Mouse (Mus musculus) limb, embryonic 11.5 days (tissue): ENCODE results near the gene Zfp13. TPM values are rescaled to one million over a fixed set of nuclear protein-coding genes. Genes with fewer than 3 reads are reported as not detected.

Experiments
- ATAC-seq: fragments of 200-750 bp; cut with Nextera tagmentation; 2 replicates; pipeline ENCODE4 v1.8.0; 2017; ENCODE audit warnings: low read depth; ENCODE audit not compliant: insufficient number of reproducible peaks, low FRiP score, low TSS enrichment
- DNase-seq: peaks from one replicate; pipeline ENCODE4 v3.0.0-alpha.2; 2015; ENCODE audit warnings: low spot score
- H3K27ac ChIP-seq: fragments of 300-500 bp; sonication (generic); replicated peaks from 2 replicates; pipeline ENCODE4 v1.5.1; 2014; ENCODE audit warnings: low read depth, mild to moderate bottlenecking, low read length
- H3K27me3 ChIP-seq: fragments of 300-500 bp; sonication (generic); 2 replicates; pipeline ENCODE4 v1.6.1; 2014; ENCODE audit warnings: mild to moderate bottlenecking, low read length, mixed read lengths; ENCODE audit not compliant: control insufficient read depth, insufficient read depth
- H3K36me3 ChIP-seq: fragments of 300-500 bp; sonication (generic); 2 replicates; pipeline ENCODE4 v1.6.1; 2014; ENCODE audit warnings: mild to moderate bottlenecking, low read length, moderate library complexity, mixed read lengths; ENCODE audit not compliant: control insufficient read depth, insufficient read depth
- H3K4me1 ChIP-seq: fragments of 300-500 bp; sonication (generic); 2 replicates; pipeline ENCODE4 v1.6.1; 2014; ENCODE audit warnings: low read length, mixed read lengths; ENCODE audit not compliant: control insufficient read depth, insufficient read depth
- H3K4me2 ChIP-seq: fragments of 300-500 bp; sonication (generic); 2 replicates; pipeline ENCODE4 v1.6.1; 2014; ENCODE audit warnings: low read depth, mild to moderate bottlenecking, moderate library complexity; ENCODE audit not compliant: severe bottlenecking
- H3K4me3 ChIP-seq: fragments of 300-500 bp; sonication (generic); 2 replicates; pipeline ENCODE4 v1.5.1; 2014; ENCODE audit warnings: low read depth, low read length
- H3K9ac ChIP-seq: fragments of 300-500 bp; sonication (generic); 2 replicates; pipeline ENCODE4 v1.6.1; 2014; ENCODE audit warnings: mild to moderate bottlenecking, low read length
- H3K9me3 ChIP-seq: fragments of 300-500 bp; sonication (generic); 2 replicates; pipeline ENCODE4 v1.6.1; 2016; ENCODE audit warnings: low read length; ENCODE audit not compliant: control insufficient read depth
- WGBS: fragments of 180-500 bp; shearing (Covaris S2); extraction: QIAGEN DNeasy Blood & Tissue Kit; methylation state at CpG from one replicate; pipeline ENCODE4 v1.1.7; 2014; 5-methylcytosine and 5-hydroxymethylcytosine counted together
- polyA plus RNA-seq: library from polyadenylated mRNA; unstranded; fragments of >200 nt; fragmentation: Nextera tagmentation; extraction: Ambion mirVana; gene quantifications from 2 replicates; pipeline ENCODE4 v1.2.1, GENCODE M21; 2014

Gene Zfp13
- polyA plus RNA-seq, 1 experiment from 2014 or later, result 20.5 TPM

- Histone ChIP-seq H3K4me2 (no peak overlapping the region), H3K27me3 (no peaks in the 10 kb centered on the region), H3K9me3 (no peaks in the 10 kb centered on the region), H3K36me3 (no peaks in the 10 kb centered on the region), H3K4me3 (no peak overlapping the region), H3K4me1 (peaks cover 6% of the 10 kb centered on the region; the same call in 1 of the 2 replicates), H3K27ac (no peak overlapping the region), H3K9ac (no peak overlapping the region)
- no peak for ATAC-seq
- WGBS, result 89% methylated on average over 1 of the region's 1 CpGs
- no peak for DNase-seq
These were observed 54.5 kb downstream of the Zfp13 start for GRCm38 (mm10) chr17:23544766-23545165.

- H3K36me3 ChIP-seq, result no peaks in the 10 kb centered on the region
These were observed 55.3 kb downstream of the Zfp13 start for GRCm38 (mm10) chr17:23543983-23544382.

GRCm38 (mm10) chr17:23543325-23543724, 56.0 kb downstream of the Zfp13 start:
- peaks cover 6% of the 10 kb centered on the region; the same call in 1 of the 2 replicates for H3K4me1 ChIP-seq
- no peak for ATAC-seq
- no peaks in the 10 kb centered on the region for H3K9me3 ChIP-seq
- H3K27ac ChIP-seq, result no peak overlapping the region
- no peak overlapping the region for H3K9ac ChIP-seq
- DNase-seq, result no peak
- no peak overlapping the region for H3K4me2 ChIP-seq
- peaks cover 4% of the 10 kb centered on the region for H3K27me3 ChIP-seq
- no peak overlapping the region for H3K4me3 ChIP-seq
- no peaks in the 10 kb centered on the region for H3K36me3 ChIP-seq
- WGBS, result 18% methylated on average over 5 of the region's 5 CpGs

More at GRCm38 (mm10) chr17:23543983-23544382, 55.3 kb downstream of the Zfp13 start:
- DNase-seq (no peak), ATAC-seq (no peak)
- Histone ChIP-seq H3K9me3 (no peaks in the 10 kb centered on the region), H3K9ac (no peak overlapping the region), H3K4me2 (no peak overlapping the region), H3K4me1 (peaks cover 6% of the 10 kb centered on the region; the same call in 1 of the 2 replicates), H3K4me3 (no peak overlapping the region), H3K27ac (no peak overlapping the region), H3K27me3 (no peaks in the 10 kb centered on the region; the same call in none of the 2 replicates)
- WGBS, result 73% methylated on average over 4 of the region's 4 CpGs

- DNase-seq (no peak), ATAC-seq (no peak)
- Histone ChIP-seq H3K9me3 (no peaks in the 10 kb centered on the region), H3K9ac (no peak overlapping the region), H3K27ac (no peak overlapping the region), H3K4me1 (peaks cover 6% of the 10 kb centered on the region; the same call in 1 of the 2 replicates), H3K27me3 (peaks cover 6% of the 10 kb centered on the region), H3K36me3 (no peaks in the 10 kb centered on the region), H3K4me3 (no peak overlapping the region), H3K4me2 (no peak overlapping the region)
- WGBS, result 40% methylated on average over 4 of the region's 4 CpGs
These were observed 56.5 kb downstream of the Zfp13 start for GRCm38 (mm10) chr17:23542835-23543234.

GRCm38 (mm10) chr17:23542004-23542720, 57.1 kb downstream of the Zfp13 start:
- Histone ChIP-seq H3K9ac (0 out of 2 replicates have a peak overlapping the region, but pooled peaks have one; percentile 34), H3K27me3 (peaks cover 11% of the 10 kb centered on the region), H3K27ac (no peak overlapping the region), H3K4me2 (peak overlapping the region; percentile 36; the same call in 1 of the 2 replicates), H3K4me3 (peak overlapping the region; percentile 16; the same call in 1 of the 2 replicates), H3K36me3 (no peaks in the 10 kb centered on the region), H3K4me1 (peaks cover 8% of the 10 kb centered on the region; the same call in 1 of the 2 replicates), H3K9me3 (no peaks in the 10 kb centered on the region)
- DNase-seq (peak; percentile 49), ATAC-seq (no peak)
- WGBS, result 13% methylated on average over 12 of the region's 12 CpGs

GRCm38 (mm10) chr17:23540605-23541475, 58.4 kb downstream of the Zfp13 start:
- ATAC-seq, result peak; percentile 45; the same call in 1 of the 2 replicates
- H3K4me3 ChIP-seq, result 0 out of 2 replicates have a peak overlapping the region, but pooled peaks have one; percentile 5

GRCm38 (mm10) chr17:23540106-23540505, 59.2 kb downstream of the Zfp13 start:
- H3K9me3 ChIP-seq, result no peaks in the 10 kb centered on the region
- no peak overlapping the region for H3K4me3 ChIP-seq
- H3K36me3 ChIP-seq, result no peaks in the 10 kb centered on the region
- peaks cover 12% of the 10 kb centered on the region for H3K27me3 ChIP-seq
- 37% methylated on average over 3 of the region's 3 CpGs for WGBS
- no peak overlapping the region for H3K9ac ChIP-seq
- H3K4me2 ChIP-seq, result peak overlapping the region; percentile 27
- ATAC-seq, result no peak
- H3K4me1 ChIP-seq, result peaks cover 8% of the 10 kb centered on the region; the same call in 1 of the 2 replicates
- no peak overlapping the region for H3K27ac ChIP-seq
- peak; percentile 20 for DNase-seq

More at GRCm38 (mm10) chr17:23540605-23541475, 58.4 kb downstream of the Zfp13 start:
- H3K9ac ChIP-seq, result 0 out of 2 replicates have a peak overlapping the region, but pooled peaks have one; percentile 17
- peaks cover 12% of the 10 kb centered on the region for H3K27me3 ChIP-seq
- DNase-seq, result peak; percentile 76
- H3K9me3 ChIP-seq, result no peaks in the 10 kb centered on the region
- no peak overlapping the region for H3K27ac ChIP-seq
- peak overlapping the region; percentile 27 for H3K4me2 ChIP-seq
- peaks cover 8% of the 10 kb centered on the region; the same call in 1 of the 2 replicates for H3K4me1 ChIP-seq
- H3K36me3 ChIP-seq, result no peaks in the 10 kb centered on the region
- WGBS, result 10% methylated on average over 31 of the region's 31 CpGs

- ATAC-seq (no peak), DNase-seq (peak; percentile 19)
- no peak overlapping the region for H3K4me2 ChIP-seq
- no peak overlapping the region for H3K27ac ChIP-seq
- WGBS, result 91% methylated on average over 5 of the region's 5 CpGs
- H3K36me3 ChIP-seq, result no peaks in the 10 kb centered on the region
- no peak overlapping the region for H3K4me3 ChIP-seq
- peaks cover 12% of the 10 kb centered on the region for H3K27me3 ChIP-seq
- no peaks in the 10 kb centered on the region for H3K9me3 ChIP-seq
- no peak overlapping the region for H3K9ac ChIP-seq
- peaks cover 8% of the 10 kb centered on the region; the same call in 1 of the 2 replicates for H3K4me1 ChIP-seq
These were observed 59.7 kb downstream of the Zfp13 start for GRCm38 (mm10) chr17:23539608-23540007.
